Mouse (Mus musculus) mesoderm, embryonic 11.5 days (tissue): ENCODE measurements at regions not wholly inside any gene's neighbourhood (a gene's known extent, or its start where the extent isn't known, plus 50 kb on each side); places are given as distances from the start of the nearest gene placed in this dataset.

Experiments used
- DNase-seq: peaks from one replicate; pipeline ENCODE4 v3.0.0-alpha.2; 2012; ENCODE audit warnings: low read depth, low spot score

- DNase-seq, result no peak
Observed at GRCm38 (mm10) chr10:97245674-97246073, 233.7 kb upstream of the Dcn start.

- no peak for DNase-seq
Observed at GRCm38 (mm10) chr10:97248522-97248921, 230.9 kb upstream of the Dcn start.

GRCm38 (mm10) chr10:97249760-97250159, 229.6 kb upstream of the Dcn start:
- DNase-seq, result no peak

GRCm38 (mm10) chr10:97250167-97250566, 229.2 kb upstream of the Dcn start:
- no peak for DNase-seq

GRCm38 (mm10) chr10:97265959-97266517, 213.4 kb upstream of the Dcn start:
- DNase-seq, result peak; percentile 85

- no peak for DNase-seq
Observed at GRCm38 (mm10) chr10:97282416-97282815, 197.0 kb upstream of the Dcn start.

- no peak for DNase-seq
Observed at GRCm38 (mm10) chr10:97282841-97283496, 196.4 kb upstream of the Dcn start.

- no peak for DNase-seq
Observed at GRCm38 (mm10) chr10:97304791-97305355, 174.5 kb upstream of the Dcn start.

GRCm38 (mm10) chr10:97309580-97309979, 169.8 kb upstream of the Dcn start:
- DNase-seq, result no peak

GRCm38 (mm10) chr10:97312509-97312908, 166.9 kb upstream of the Dcn start:
- no peak for DNase-seq

- DNase-seq, result peak; percentile 96
Observed at GRCm38 (mm10) chr10:97312978-97313377, 166.4 kb upstream of the Dcn start.

- peak; percentile 92 for DNase-seq
Observed at GRCm38 (mm10) chr10:97313407-97313901, 166.0 kb upstream of the Dcn start.

- DNase-seq, result no peak
Observed at GRCm38 (mm10) chr10:97332639-97333038, 146.8 kb upstream of the Dcn start.

- no peak for DNase-seq
Observed at GRCm38 (mm10) chr10:97334044-97334443, 145.4 kb upstream of the Dcn start.

- no peak for DNase-seq
Observed at GRCm38 (mm10) chr10:97334606-97335150, 144.7 kb upstream of the Dcn start.

GRCm38 (mm10) chr10:97338033-97338692, 141.2 kb upstream of the Dcn start:
- peak; percentile 17 for DNase-seq

GRCm38 (mm10) chr10:97339866-97340706, 139.3 kb upstream of the Dcn start:
- peak; percentile 31 for DNase-seq

GRCm38 (mm10) chr10:97345347-97345746, 134.1 kb upstream of the Dcn start:
- peak; percentile 81 for DNase-seq

- no peak for DNase-seq
Observed at GRCm38 (mm10) chr10:97346949-97347348, 132.5 kb upstream of the Dcn start.

GRCm38 (mm10) chr10:97368625-97369024, 110.8 kb upstream of the Dcn start:
- no peak for DNase-seq

GRCm38 (mm10) chr10:97375824-97376223, 103.6 kb upstream of the Dcn start:
- peak; percentile 70 for DNase-seq
